8 mouse cellular contexts compared by ENCODE assay signal in genomic region chr2:127133621-127134461, GRCm38 (mm10). TPM values are rescaled to one million over a fixed set of nuclear protein-coding genes. Genes with fewer than 3 reads are reported as not detected.
DNase-seq lines count a peak whose midpoint lies in the region; ATAC-seq and TF ChIP-seq lines count a peak whose summit lies in the region.

Gene Ncaph (minus strand): TSS chr2:127133954.

- peak; percentile 39 for DNase-seq in Patski (ENCODE audit: low read depth, low spot score)
- DNase-seq in cerebellum, postnatal 14 days = peak; percentile 95 to 97
- DNase-seq in frontal cortex, postnatal 25 days (ENCODE audit: low spot score in 2 of 2) = peak; percentile 84 to 90
- DNase-seq in left cerebral cortex, adult 11 months (ENCODE audit: low spot score) = peak; percentile 64
- DNase-seq in lung, postnatal 4 days = peak; percentile 93 to 96
- DNase-seq in retina, postnatal 7 days (ENCODE audit: low read depth, low spot score) = peak; percentile 75
- peak; percentile 90 for DNase-seq in urinary bladder, adult 2 months (ENCODE audit: low spot score)

- peaks cover 21% of the 10 kb centered on the region for H3K4me1 ChIP-seq in hindbrain, embryonic 15.5 days (replicated peaks)

- H3K27ac ChIP-seq in hindbrain, embryonic 15.5 days (replicated peaks) = peak within 1 kb of the TSS; percentile 86

- no peaks in the 10 kb centered on the region for H3K9me3 ChIP-seq in hindbrain, embryonic 15.5 days

- peak within 1 kb of the TSS; percentile 79 for H3K4me2 ChIP-seq in hindbrain, embryonic 15.5 days

- H3K4me3 ChIP-seq in hindbrain, embryonic 15.5 days = peak within 1 kb of the TSS; percentile 88

- CTCF ChIA-PET in Patski (lab: Charles Lee) = interaction anchor here (1.4 kb wide), 1 partner anchor 9 kb away, joined by 4 read pairs; no protein-coding TSS in a partner anchor

- WGBS in hindbrain, embryonic 15.5 days = 1% methylated on average over 57 of the region's 57 CpGs

- in situ Hi-C loops in Patski (cut with MboI; ENCODE audit: low pct_unique_long_range_greater_than_20kb) = no loop called here

- peak within 1 kb of the TSS; percentile 71 for H3K9ac ChIP-seq in hindbrain, embryonic 15.5 days

- no peaks in the 10 kb centered on the region for H3K27me3 ChIP-seq in Patski
- H3K27me3 ChIP-seq in hindbrain, embryonic 15.5 days = no peaks in the 10 kb centered on the region

- peak; percentile 64 for ATAC-seq in Patski
- ATAC-seq in hindbrain, embryonic 15.5 days (ENCODE audit: low FRiP score, low read depth) = peak; percentile 93

- POLR2A ChIA-PET in Patski (lab: Charles Lee) = no interaction called here

- H3K36me3 ChIP-seq in hindbrain, embryonic 15.5 days = no peaks in the 10 kb centered on the region

- no peak for TF ChIP-seq CTCF in Patski (IDR thresholded peaks at IDR 0.05)

RNA-seq across cellular contexts. Expression of gene Ncaph, which starts in this region (rescaled TPM):
- 30.1 TPM for polyA plus RNA-seq in Patski (2021)
- 17.3 and 18.7 TPM in 2 replicates for polyA plus RNA-seq in hindbrain, embryonic 15.5 days (2015; fragmentation: Nextera tagmentation; extraction: Ambion mirVana)
- polyA plus RNA-seq in urinary bladder, adult 2 months (2012; rRNA removed) = 2.6 and 3.2 TPM in 2 replicates

Comparison
In these comparisons a context has a peak if more than half of its experiments do, and no peak if none do; other contexts are left out.
1. Peak in every context shown above with its lines: DNase-seq, ATAC-seq, H3K4me3 ChIP-seq and H3K27ac ChIP-seq.
2. DNase-seq: peak in every context shown above with its lines; median percentile 96 in cerebellum, postnatal 14 days; 94 in lung, postnatal 4 days; 90 in urinary bladder, adult 2 months; 87 in frontal cortex, postnatal 25 days; 75 in retina, postnatal 7 days; 64 in left cerebral cortex, adult 11 months; 39 in Patski.